Mouse (Mus musculus) layer of hippocampus, adult 8-10 months (tissue): ENCODE data around the gene Magi1. TPM values are rescaled to one million over a fixed set of nuclear protein-coding genes. Genes with fewer than 3 reads are reported as not detected.

Experiments used
- DNase-seq, 2 experiments: peaks; one replicate each; pipeline ENCODE4 v3.0.0; 2022; ENCODE audit warnings: low spot score in 2 of 2
- total RNA-seq, 4 experiments: library from RNA; stranded (reverse); gene quantifications; 2 replicates each; pipeline ENCODE4 v1.2.4; 2022

The Magi1 gene
- total RNA-seq, 4 experiments from 2014 or later = 48.5 to 57.3 (median 49.5) TPM

DNA sequence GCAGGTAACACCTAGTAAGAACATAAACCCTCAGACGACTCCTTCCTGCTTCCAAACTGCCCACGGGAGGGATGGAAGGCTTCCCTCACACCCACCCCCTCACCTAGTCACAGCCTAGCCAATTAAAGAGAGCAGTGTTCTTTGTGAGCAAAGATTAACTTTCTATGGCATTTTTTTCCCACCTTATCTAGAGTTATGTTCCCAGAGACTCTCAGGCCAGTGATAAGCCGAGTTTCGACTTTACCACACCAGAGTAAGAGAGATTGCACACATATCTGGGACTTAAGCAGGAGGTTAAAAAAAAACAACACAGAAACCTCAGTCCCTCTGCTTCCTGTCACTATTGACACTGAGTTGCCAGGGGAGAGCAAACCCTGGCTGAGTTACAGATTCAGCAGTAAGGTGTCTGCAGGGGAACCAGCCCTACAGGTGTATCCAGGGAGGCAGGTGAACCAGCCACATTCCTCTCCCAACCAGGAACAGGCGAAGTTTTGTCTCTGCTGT is 80.0 kb downstream of the Magi1 start:
- DNase-seq = no peak

GRCm38 (mm10) chr6:94201940-94202339 is 81.8 kb downstream of the Magi1 start:
- DNase-seq = no peak

- DNase-seq = no peak
Observed at GRCm38 (mm10) chr6:94200910-94201309, 82.8 kb downstream of the Magi1 start.

- DNase-seq = no peak
Observed at GRCm38 (mm10) chr6:94199696-94200095, 84.0 kb downstream of the Magi1 start.

- DNase-seq = no peak
Observed at GRCm38 (mm10) chr6:94197831-94198230, 85.9 kb downstream of the Magi1 start.

- no peak for DNase-seq
Observed at GRCm38 (mm10) chr6:94195303-94195911, 88.3 kb downstream of the Magi1 start.

DNA sequence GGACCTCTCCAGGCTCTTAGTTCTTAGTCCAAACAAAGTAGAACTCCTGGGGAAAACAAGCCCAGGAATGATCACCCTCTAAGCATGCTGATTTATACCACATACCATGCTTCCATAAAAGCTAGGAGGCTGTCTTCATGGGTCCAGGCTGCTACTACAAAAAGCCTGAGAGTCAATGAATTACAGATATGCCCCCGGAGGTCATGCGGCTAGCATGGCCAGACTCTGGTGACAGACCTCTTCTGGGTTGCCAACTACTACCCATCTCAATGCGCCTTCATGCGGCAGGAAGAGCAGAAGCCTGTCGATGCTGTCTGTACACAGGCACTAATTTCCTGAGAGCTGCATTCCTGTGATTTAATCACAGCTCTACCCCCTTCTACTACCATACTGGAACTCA is 92.9 kb downstream of the Magi1 start:
- DNase-seq = no peak

- no peak for DNase-seq
Observed at GRCm38 (mm10) chr6:94189379-94189778, 94.3 kb downstream of the Magi1 start.

- DNase-seq = no peak
Observed at GRCm38 (mm10) chr6:94186628-94187319, 96.9 kb downstream of the Magi1 start.

GRCm38 (mm10) chr6:94184268-94184667 is 99.4 kb downstream of the Magi1 start:
- no peak for DNase-seq

GRCm38 (mm10) chr6:94183354-94183851 is 100.3 kb downstream of the Magi1 start:
- no peak for DNase-seq

GRCm38 (mm10) chr6:94181673-94182255 is 102.0 kb downstream of the Magi1 start:
- DNase-seq = no peak

GRCm38 (mm10) chr6:94180331-94181150 is 103.2 kb downstream of the Magi1 start:
- DNase-seq = no peak

GRCm38 (mm10) chr6:94177559-94177958 is 106.2 kb downstream of the Magi1 start:
- no peak for DNase-seq

GRCm38 (mm10) chr6:94176705-94177104 is 107.0 kb downstream of the Magi1 start:
- DNase-seq = no peak

- no peak for DNase-seq
Observed at GRCm38 (mm10) chr6:94171250-94171649, 112.5 kb downstream of the Magi1 start.

- no peak for DNase-seq
Observed at GRCm38 (mm10) chr6:94169581-94170194, 114.0 kb downstream of the Magi1 start.

- no peak for DNase-seq
Observed at GRCm38 (mm10) chr6:94165951-94166350, 117.8 kb downstream of the Magi1 start.

DNA sequence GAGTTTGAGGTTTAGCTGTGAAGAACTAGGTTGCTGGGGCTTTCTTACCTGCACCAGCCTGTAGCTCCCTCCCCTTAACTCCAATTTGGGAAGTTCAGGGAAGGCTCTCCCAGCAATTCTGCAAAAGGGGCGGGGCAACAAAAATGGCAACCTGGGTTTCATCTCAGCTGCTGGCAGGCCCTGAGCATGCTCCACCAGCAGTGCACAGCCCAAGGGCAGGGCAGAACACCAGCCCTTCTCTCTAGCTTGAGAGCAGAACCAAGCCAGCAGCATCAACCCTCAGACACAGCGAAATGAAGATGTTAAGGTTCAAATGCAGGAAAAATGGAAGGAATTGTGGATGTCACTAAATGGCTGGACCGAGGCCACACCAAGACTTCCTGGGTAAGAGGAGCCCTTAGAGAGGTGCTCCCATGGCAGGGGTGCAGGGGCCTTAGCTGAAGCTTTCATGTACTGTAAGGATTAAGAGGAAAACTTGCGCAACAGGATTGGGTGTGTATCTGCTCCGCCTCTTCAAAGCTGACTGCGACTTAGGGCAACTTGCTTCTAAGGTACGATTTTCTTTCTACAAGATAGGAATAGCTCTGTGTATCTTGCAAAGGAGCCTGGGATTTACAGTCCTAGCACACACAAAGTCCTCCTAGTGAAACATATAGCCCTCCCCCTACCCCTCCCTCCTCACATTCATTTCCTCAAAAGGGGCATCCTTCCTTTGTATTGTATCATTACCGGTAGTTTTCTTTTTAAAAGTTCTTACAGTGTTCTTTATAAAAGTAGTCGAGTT is 118.8 kb downstream of the Magi1 start:
- no peak for DNase-seq

- DNase-seq = peak in 1 of 2 experiments; percentile 9
Observed at GRCm38 (mm10) chr6:94163325-94163995, 120.3 kb downstream of the Magi1 start.
